Mouse (Mus musculus) embryonic facial prominence, embryonic 10.5 days (tissue): Measurements from ENCODE around the gene Zfp40. TPM values are rescaled to one million over a fixed set of nuclear protein-coding genes. Genes with fewer than 3 reads are reported as not detected.
"Not testable (repeated sequence)": the region's sequence is repeated elsewhere in the genome, so short reads cannot be mapped to it uniquely, and the experiment has no call there.

ENCODE experiments used
- DNase-seq: peaks from one replicate; pipeline ENCODE4 v3.0.0-alpha.2; 2017; ENCODE audit warnings: low spot score
- H3K27ac ChIP-seq: fragments of 300-500 bp; sonication (generic); replicated peaks from 2 replicates; pipeline ENCODE4 v1.5.1; 2016; ENCODE audit warnings: mild to moderate bottlenecking
- H3K27me3 ChIP-seq: fragments of 300-500 bp; sonication (generic); replicated peaks from 2 replicates; pipeline ENCODE4 v1.6.1; 2016; ENCODE audit warnings: low read depth, mild to moderate bottlenecking; ENCODE audit not compliant: poor library complexity, severe bottlenecking
- H3K36me3 ChIP-seq: fragments of 300-500 bp; sonication (generic); replicated peaks from 2 replicates; pipeline ENCODE4 v1.6.1; 2016; ENCODE audit warnings: mild to moderate bottlenecking, moderate library complexity
- H3K4me1 ChIP-seq: fragments of 300-500 bp; sonication (generic); 2 replicates; pipeline ENCODE4 v1.6.1; 2016
- H3K4me3 ChIP-seq: fragments of 300-500 bp; sonication (generic); 2 replicates; pipeline ENCODE4 v1.5.1; 2016; ENCODE audit warnings: mild to moderate bottlenecking, moderate library complexity
- H3K9me3 ChIP-seq: fragments of 300-500 bp; sonication (generic); 2 replicates; pipeline ENCODE4 v1.6.1; 2016; ENCODE audit warnings: mild to moderate bottlenecking
- WGBS: fragments of 180-500 bp; shearing (Covaris S2); methylation state at CpG from one replicate; pipeline ENCODE4 v1.1.7; 2016; 5-methylcytosine and 5-hydroxymethylcytosine counted together
- polyA plus RNA-seq: library from polyadenylated mRNA; unstranded; fragments of >200 nt; fragmentation: Nextera tagmentation; extraction: Ambion mirVana; gene quantifications from 2 replicates; pipeline ENCODE4 v1.2.1, GENCODE M21; 2016

Gene Zfp40
- 12.8 and 13.3 TPM in 2 replicates for polyA plus RNA-seq

GRCm38 (mm10) chr17:23192453-23193379 is at the start of gene Zfp40:
Gene Zfp40 (minus strand): TSS chr17:23193252.
- H3K36me3 ChIP-seq = peaks cover 11% of the 10 kb centered on the region; the same call in 1 of the 2 replicates
- H3K27ac ChIP-seq = peak within 1 kb of the TSS; percentile 87
- H3K4me1 ChIP-seq = peaks cover 7% of the 10 kb centered on the region
- no peaks in the 10 kb centered on the region for H3K27me3 ChIP-seq
- H3K9me3 ChIP-seq = no peaks in the 10 kb centered on the region
- H3K4me3 ChIP-seq = peak within 1 kb of the TSS; percentile 67
- WGBS = 6% methylated on average over 27 of the region's 27 CpGs
- peak; percentile 89 for DNase-seq

GRCm38 (mm10) chr17:23218320-23218719 is 25.3 kb upstream of the Zfp40 start:
- DNase-seq = no peak
- no peak overlapping the region for H3K4me3 ChIP-seq
- H3K27ac ChIP-seq = no peak overlapping the region
- peaks cover 17% of the 10 kb centered on the region; the same call in 1 of the 2 replicates for H3K9me3 ChIP-seq
- no peaks in the 10 kb centered on the region for H3K27me3 ChIP-seq
- H3K4me1 ChIP-seq = no peaks in the 10 kb centered on the region
- H3K36me3 ChIP-seq = no peaks in the 10 kb centered on the region
- whole genome bisulfite sequencing = 90% methylated on average over 2 of the region's 2 CpGs

GRCm38 (mm10) chr17:23199856-23200255 is 6.8 kb upstream of the Zfp40 start:
- DNase-seq = peak; percentile 12
- 3% methylated on average over 1 of the region's 1 CpGs for WGBS
- H3K4me1 ChIP-seq, H3K27me3 ChIP-seq, H3K9me3 ChIP-seq, H3K4me3 ChIP-seq, H3K36me3 ChIP-seq, H3K27ac ChIP-seq: not testable (repeated sequence)

GRCm38 (mm10) chr17:23193441-23193840 is 389 bp upstream of the Zfp40 start:
- Histone ChIP-seq H3K4me3 (peak overlapping the region; percentile 67), H3K4me1 (peaks cover 7% of the 10 kb centered on the region), H3K27ac (peak overlapping the region; percentile 77), H3K9me3 (no peaks in the 10 kb centered on the region), H3K27me3 (no peaks in the 10 kb centered on the region), H3K36me3 (peaks cover 7% of the 10 kb centered on the region; the same call in 1 of the 2 replicates)
- WGBS = 1% methylated on average over 11 of the region's 11 CpGs
- peak; percentile 62 for DNase-seq

- WGBS = 91% methylated on average over 2 of the region's 2 CpGs
- Histone ChIP-seq H3K27ac (no peak overlapping the region), H3K4me3 (no peak overlapping the region), H3K36me3 (peaks cover 46% of the 10 kb centered on the region), H3K9me3 (no peaks in the 10 kb centered on the region), H3K4me1 (peaks cover 7% of the 10 kb centered on the region), H3K27me3 (no peaks in the 10 kb centered on the region)
- no peak for DNase-seq
These were observed 5.4 kb downstream of the Zfp40 start for GRCm38 (mm10) chr17:23187680-23188079.

Other genes with a start within 250 kb of the Zfp40 start
- gene Vmn2r-ps130, start 132.1 kb downstream of the Zfp40 start, polyA plus RNA-seq = not detected in 2 replicates
- not detected in 2 replicates for gene Vmn2r114, start 119.3 kb upstream of the Zfp40 start, polyA plus RNA-seq
- not detected in 2 replicates for gene Vmn2r115, start 150.5 kb upstream of the Zfp40 start, polyA plus RNA-seq
- not detected in 2 replicates for gene Vmn2r116, start 191.4 kb upstream of the Zfp40 start, polyA plus RNA-seq